Mouse (Mus musculus) C2C12 (cell line): ENCODE data around the gene Npm1.

Experiments
- CEBPB ChIP-seq: IDR thresholded peaks from one replicate; pipeline ENCODE4 v1.6.1; 2011; ENCODE audit warnings: low read depth, mild to moderate bottlenecking, control low read depth, moderate library complexity
- CTCF ChIP-seq: IDR thresholded peaks from one replicate; pipeline ENCODE4 v1.5.1; 2011; ENCODE audit not compliant: control insufficient read depth, insufficient read depth, insufficient read length
- FOSL1 ChIP-seq: IDR thresholded peaks from one replicate; pipeline ENCODE4 v1.8.0; 2011; ENCODE audit warnings: mild to moderate bottlenecking, low read length; ENCODE audit not compliant: poor library complexity, insufficient read depth, severe bottlenecking
- MAX ChIP-seq: IDR thresholded peaks from one replicate; pipeline ENCODE4 v1.6.1; 2011; ENCODE audit warnings: mild to moderate bottlenecking, control low read depth
- MYOD1 ChIP-seq: IDR thresholded peaks from one replicate; pipeline ENCODE4 v1.6.1; 2011; ENCODE audit warnings: low read depth; ENCODE audit not compliant: control insufficient read depth, insufficient read length
- MYOG ChIP-seq: IDR thresholded peaks from one replicate; pipeline ENCODE4 v1.6.1; 2011; ENCODE audit not compliant: control insufficient read depth, insufficient read length; ENCODE audit errors: extremely low read depth
- USF1 ChIP-seq: IDR thresholded peaks from one replicate; pipeline ENCODE4 v1.6.1; 2011; ENCODE audit warnings: low read depth, mild to moderate bottlenecking, control low read depth, moderate library complexity

GRCm38 (mm10) chr11:33199117-33199514 lies 36.1 kb upstream of the Npm1 start:
- TF ChIP-seq CTCF (no peak), MYOD1 (no peak), USF1 (no peak), MYOG (no peak), FOSL1 (no peak), MAX (no peak), CEBPB (no peak)
